ENCODE assay signal across 24 mouse cellular contexts in genomic region chr15:93783736-93784135, GRCm38 (mm10).
"Had no signal": no experiment of that assay in that cellular context is flagged by ENCODE, and none has a peak within 500 bp of the region (broad histone marks: within the 10 kb centered on the region; RNA-seq: fewer than 3 reads in every experiment).

No protein-coding gene starts in this region.

- H3K9me3 ChIP-seq: heart, embryonic 10.5 days; heart, embryonic 12.5 days; hindbrain, embryonic 10.5 days; hindbrain, embryonic 12.5 days; intestine, embryonic 15.5 days; limb, embryonic 15.5 days; liver, embryonic 12.5 days had no signal

- H3K27ac ChIP-seq: gastrocnemius, adult 2 months; heart, embryonic 10.5 days; hindbrain, embryonic 10.5 days; hindbrain, embryonic 12.5 days; hindbrain, embryonic 14.5 days; intestine, embryonic 15.5 days; layer of hippocampus, adult 2 months; left cerebral cortex, adult 2 months; limb, embryonic 15.5 days; liver, embryonic 12.5 days; liver, embryonic 14.5 days had no signal

- ATAC-seq: hindbrain, embryonic 16.5 days; inflammation-experienced regulatory T-cells, adult 6 months; intestine, embryonic 15.5 days; intestine, postnatal 0 days; liver, embryonic 12.5 days had no signal

- H3K4me3 ChIP-seq: gastrocnemius, adult 2 months; heart, embryonic 10.5 days; heart, embryonic 12.5 days; hindbrain, embryonic 10.5 days; hindbrain, embryonic 12.5 days; intestine, embryonic 15.5 days; layer of hippocampus, adult 2 months; left cerebral cortex, adult 2 months; limb, embryonic 15.5 days; liver, embryonic 12.5 days had no signal

- DNase-seq: gastrocnemius, adult 2 months; gastrocnemius, postnatal 10 days; gastrocnemius, postnatal 25 days; heart, adult 18-20 months; heart, postnatal 10 days; heart, postnatal 4 days; kidney, adult 18-20 months; kidney, adult 8-10 months; kidney, postnatal 14 days; kidney, postnatal 36 days had no signal

- H3K9ac ChIP-seq: heart, embryonic 12.5 days; hindbrain, embryonic 12.5 days; hindbrain, embryonic 14.5 days; intestine, embryonic 15.5 days; limb, embryonic 15.5 days; liver, embryonic 12.5 days; liver, embryonic 14.5 days had no signal

- H3K4me1 ChIP-seq: heart, embryonic 12.5 days; hindbrain, embryonic 10.5 days; hindbrain, embryonic 12.5 days; liver, embryonic 12.5 days had no signal

- H3K4me2 ChIP-seq: heart, embryonic 12.5 days; hindbrain, embryonic 12.5 days; hindbrain, embryonic 14.5 days; intestine, embryonic 15.5 days; limb, embryonic 15.5 days; liver, embryonic 12.5 days had no signal

- H3K36me3 ChIP-seq: heart, embryonic 10.5 days; heart, embryonic 12.5 days; hindbrain, embryonic 10.5 days; hindbrain, embryonic 12.5 days; intestine, embryonic 15.5 days; limb, embryonic 15.5 days; liver, embryonic 12.5 days had no signal

- H3K27me3 ChIP-seq: heart, embryonic 12.5 days; hindbrain, embryonic 12.5 days; intestine, embryonic 15.5 days; limb, embryonic 15.5 days; liver, embryonic 12.5 days had no signal
